Mouse (Mus musculus): ENCODE results near the gene Kdm5c. TPM values are rescaled to one million over a fixed set of nuclear protein-coding genes. Genes with fewer than 3 reads are reported as not detected.

Kdm5c gene
- polyA plus RNA-seq, 1 experiment from 2014 or later = 42.4 TPM

GRCm38 (mm10) chrX:152322776-152323175, 90.0 kb downstream of the Kdm5c start:
- H3K27me3 ChIP-seq (ENCODE audit: control insufficient read depth, insufficient read depth, low read length) = peaks cover 11% of the 10 kb centered on the region
- H3K9ac ChIP-seq (ENCODE audit: low read length) = no peak overlapping the region
- 50% methylated on average over 2 of the region's 2 CpGs for WGBS
- no peak overlapping the region for H3K27ac ChIP-seq (ENCODE audit: low read depth, low read length)
- ATAC-seq (ENCODE audit: insufficient read depth, low FRiP score, low TSS enrichment) = no peak
- DNase-seq (ENCODE audit: low spot score) = no peak
- H3K9me3 ChIP-seq (ENCODE audit: control insufficient read depth, low read length) = no peaks in the 10 kb centered on the region
- no peaks in the 10 kb centered on the region for H3K36me3 ChIP-seq (ENCODE audit: control insufficient read depth, insufficient read depth, low read length)
- H3K4me1 ChIP-seq (ENCODE audit: control insufficient read depth, insufficient read depth, low read length) = no peaks in the 10 kb centered on the region
- H3K4me2 ChIP-seq (ENCODE audit: low read depth) = no peak overlapping the region
- H3K4me3 ChIP-seq (ENCODE audit: low read depth, low read length) = no peak overlapping the region

DNA sequence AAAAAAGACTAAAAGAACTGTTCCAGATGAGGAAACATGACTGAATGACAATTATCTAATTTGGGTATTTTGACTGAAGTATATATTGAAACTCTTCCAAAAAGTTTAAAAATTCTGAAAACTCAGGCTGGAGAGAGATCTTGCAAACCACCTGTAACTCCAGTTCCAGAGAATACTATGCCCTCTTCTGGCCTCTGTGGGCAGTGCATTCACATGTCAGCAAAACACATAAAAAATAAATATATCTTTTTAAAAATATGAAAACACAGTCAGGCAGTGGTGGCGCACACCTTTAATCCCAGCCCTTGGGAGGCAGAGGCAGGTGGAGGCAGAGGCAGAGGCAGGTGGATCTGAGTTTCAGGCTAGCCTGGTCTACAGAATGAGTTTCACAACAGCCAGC, 90.8 kb downstream of the Kdm5c start:
- Histone ChIP-seq H3K9me3 (ENCODE audit: control insufficient read depth, low read length) (no peaks in the 10 kb centered on the region), H3K27me3 (ENCODE audit: control insufficient read depth, insufficient read depth, low read length) (peaks cover 18% of the 10 kb centered on the region), H3K36me3 (ENCODE audit: control insufficient read depth, insufficient read depth, low read length) (no peaks in the 10 kb centered on the region), H3K9ac (ENCODE audit: low read length) (no peak overlapping the region), H3K27ac (ENCODE audit: low read depth, low read length) (no peak overlapping the region), H3K4me3 (ENCODE audit: low read depth, low read length) (no peak overlapping the region), H3K4me2 (ENCODE audit: low read depth) (no peak overlapping the region), H3K4me1 (ENCODE audit: control insufficient read depth, insufficient read depth, low read length) (no peaks in the 10 kb centered on the region)
- ATAC-seq (ENCODE audit: insufficient read depth, low FRiP score, low TSS enrichment) (no peak), DNase-seq (ENCODE audit: low spot score) (no peak)
- WGBS = 100% methylated on average over 1 of the region's 1 CpGs

Other genes starting within 250 kb of the Kdm5c start
- gene Hsd17b10, start 231.2 kb upstream of the Kdm5c start, polyA plus RNA-seq (2014; fragmentation: Nextera tagmentation; extraction: Ambion mirVana) = 169 and 184 TPM in 2 replicates
- 4.8 and 5.8 TPM in 2 replicates for gene Ribc1, start 216.7 kb upstream of the Kdm5c start, polyA plus RNA-seq (2014; fragmentation: Nextera tagmentation; extraction: Ambion mirVana)
- 117 and 125 TPM in 2 replicates for gene Smc1a, start 216.6 kb upstream of the Kdm5c start, polyA plus RNA-seq (2014; fragmentation: Nextera tagmentation; extraction: Ambion mirVana)
- 0.94 and 1.8 TPM in 2 replicates for gene Iqsec2, start 88.8 kb upstream of the Kdm5c start, polyA plus RNA-seq (2014; fragmentation: Nextera tagmentation; extraction: Ambion mirVana)
- 17.0 and 17.8 TPM in 2 replicates for gene Kantr, start 94.5 kb downstream of the Kdm5c start, polyA plus RNA-seq (2014; fragmentation: Nextera tagmentation; extraction: Ambion mirVana)
- 32.3 and 34.4 TPM in 2 replicates for gene Tspyl2, start 109.4 kb downstream of the Kdm5c start, polyA plus RNA-seq (2014; fragmentation: Nextera tagmentation; extraction: Ambion mirVana)
- gene Gpr173, start 135.7 kb downstream of the Kdm5c start, polyA plus RNA-seq (2014; fragmentation: Nextera tagmentation; extraction: Ambion mirVana) = 5.8 and 6.1 TPM in 2 replicates

All from neural tube, embryonic 11.5 days (tissue).